Mouse (Mus musculus) liver, embryonic 12.5 days (tissue): ENCODE results near the gene Mob1a. TPM values are rescaled to one million over a fixed set of nuclear protein-coding genes. Genes with fewer than 3 reads are reported as not detected.
A peak's percentile ranks its signal among the peaks of the same experiment; 100 is the strongest.

Source experiments
- ATAC-seq: fragments of 200-750 bp; cut with Nextera tagmentation; 2 replicates; pipeline ENCODE4 v1.8.0; 2017; ENCODE audit warnings: moderate number of reproducible peaks, mild to moderate bottlenecking, moderate library complexity
- H3K27ac ChIP-seq: fragments of 300-500 bp; sonication (generic); 2 replicates; pipeline ENCODE4 v1.5.1; 2016; ENCODE audit warnings: mild to moderate bottlenecking
- H3K27me3 ChIP-seq: fragments of 300-500 bp; sonication (generic); replicated peaks from 2 replicates; pipeline ENCODE4 v1.6.1; 2016; ENCODE audit warnings: mild to moderate bottlenecking, moderate library complexity
- H3K36me3 ChIP-seq: fragments of 300-500 bp; sonication (generic); 2 replicates; pipeline ENCODE4 v1.6.1; 2016; ENCODE audit warnings: mild to moderate bottlenecking, moderate library complexity
- H3K4me1 ChIP-seq: fragments of 300-500 bp; sonication (generic); 2 replicates; pipeline ENCODE4 v1.6.1; 2016
- H3K4me2 ChIP-seq: fragments of 300-500 bp; sonication (generic); 2 replicates; pipeline ENCODE4 v1.6.1; 2016; ENCODE audit warnings: mild to moderate bottlenecking, moderate library complexity
- H3K4me3 ChIP-seq: fragments of 300-500 bp; sonication (generic); 2 replicates; pipeline ENCODE4 v1.5.1; 2016; ENCODE audit warnings: mild to moderate bottlenecking, moderate library complexity
- H3K9ac ChIP-seq: fragments of 300-500 bp; sonication (generic); 2 replicates; pipeline ENCODE4 v1.6.1; 2016; ENCODE audit warnings: mild to moderate bottlenecking, moderate library complexity
- H3K9me3 ChIP-seq: fragments of 300-500 bp; sonication (generic); replicated peaks from 2 replicates; pipeline ENCODE4 v1.6.1; 2016; ENCODE audit warnings: mild to moderate bottlenecking, moderate library complexity
- WGBS: fragments of 180-500 bp; shearing (Covaris S2); methylation state at CpG from one replicate; pipeline ENCODE4 v1.1.7; 2016; ENCODE audit not compliant: insufficient replicate concordance; 5-methylcytosine and 5-hydroxymethylcytosine counted together
- polyA plus RNA-seq: library from polyadenylated mRNA; unstranded; fragments of >200 nt; fragmentation: Nextera tagmentation; extraction: Ambion mirVana; gene quantifications from 2 replicates; pipeline ENCODE4 v1.2.1, GENCODE M21; 2016

Gene Mob1a
- polyA plus RNA-seq, 1 experiment from 2014 or later, result 58.6 TPM

- ATAC-seq, result no peak
Measured at GRCm38 (mm10) chr6:83347916-83348315, 22.1 kb downstream of the Mob1a start.

GRCm38 (mm10) chr6:83348873-83349272 is 23.1 kb downstream of the Mob1a start, which contains the start of gene Bola3:
Gene Bola3, plus strand, starts transcription at chr6:83349147.
- 39% methylated on average over 6 of the region's 6 CpGs for WGBS
- no peak for ATAC-seq
- Histone ChIP-seq H3K27me3 (no peaks in the 10 kb centered on the region), H3K36me3 (peaks cover 54% of the 10 kb centered on the region), H3K4me2 (peak within 1 kb of the TSS; percentile 76), H3K4me1 (peaks cover 48% of the 10 kb centered on the region), H3K9me3 (no peaks in the 10 kb centered on the region), H3K9ac (peak within 1 kb of the TSS; percentile 95), H3K4me3 (peak within 1 kb of the TSS; percentile 83), H3K27ac (peak within 1 kb of the TSS; percentile 98)

More at GRCm38 (mm10) chr6:83347916-83348315, 22.1 kb downstream of the Mob1a start:
- WGBS, result 65% methylated on average over 3 of the region's 3 CpGs
- Histone ChIP-seq H3K36me3 (peaks cover 52% of the 10 kb centered on the region), H3K9me3 (no peaks in the 10 kb centered on the region), H3K4me1 (peaks cover 39% of the 10 kb centered on the region), H3K4me3 (no peak overlapping the region), H3K4me2 (no peak overlapping the region), H3K9ac (no peak overlapping the region), H3K27ac (peak overlapping the region; percentile 78; the same call in 1 of the 2 replicates), H3K27me3 (no peaks in the 10 kb centered on the region)

- ATAC-seq, result peak; percentile 78
- Histone ChIP-seq H3K4me1 (peaks cover 54% of the 10 kb centered on the region), H3K27ac (peak overlapping the region; percentile 98), H3K36me3 (peaks cover 54% of the 10 kb centered on the region), H3K9ac (peak overlapping the region; percentile 95), H3K4me2 (peak overlapping the region; percentile 76), H3K9me3 (no peaks in the 10 kb centered on the region), H3K27me3 (no peaks in the 10 kb centered on the region), H3K4me3 (peak overlapping the region; percentile 83)
- under 1% methylated on average over 50 of the region's 53 CpGs for WGBS
Measured at GRCm38 (mm10) chr6:83349274-83349958, 23.6 kb downstream of the Mob1a start.

GRCm38 (mm10) chr6:83350172-83350571 is 24.4 kb downstream of the Mob1a start:
- Histone ChIP-seq H3K27me3 (no peaks in the 10 kb centered on the region), H3K9me3 (no peaks in the 10 kb centered on the region), H3K9ac (peak overlapping the region; percentile 95), H3K4me2 (peak overlapping the region; percentile 76), H3K4me3 (peak overlapping the region; percentile 83), H3K27ac (peak overlapping the region; percentile 98), H3K4me1 (peaks cover 61% of the 10 kb centered on the region), H3K36me3 (peaks cover 58% of the 10 kb centered on the region)
- WGBS, result 72% methylated on average over 7 of the region's 7 CpGs
- no peak for ATAC-seq

GRCm38 (mm10) chr6:83350851-83351405 is 25.1 kb downstream of the Mob1a start:
- Histone ChIP-seq H3K4me2 (peak overlapping the region; percentile 76), H3K9me3 (no peaks in the 10 kb centered on the region), H3K27me3 (no peaks in the 10 kb centered on the region), H3K36me3 (peaks cover 61% of the 10 kb centered on the region), H3K4me1 (peaks cover 69% of the 10 kb centered on the region), H3K27ac (peak overlapping the region; percentile 98), H3K9ac (peak overlapping the region; percentile 95), H3K4me3 (peak overlapping the region; percentile 83)
- 75% methylated on average over 16 of the region's 16 CpGs for WGBS
- ATAC-seq, result no peak

GRCm38 (mm10) chr6:83351490-83352160 is 25.8 kb downstream of the Mob1a start:
- Histone ChIP-seq H3K4me2 (peak overlapping the region; percentile 76), H3K9me3 (no peaks in the 10 kb centered on the region), H3K27ac (peak overlapping the region; percentile 98), H3K4me1 (peaks cover 74% of the 10 kb centered on the region), H3K27me3 (no peaks in the 10 kb centered on the region), H3K36me3 (peaks cover 67% of the 10 kb centered on the region), H3K9ac (peak overlapping the region; percentile 95), H3K4me3 (peak overlapping the region; percentile 83)
- WGBS, result 16% methylated on average over 7 of the region's 7 CpGs
- peak; percentile 96 for ATAC-seq

- Histone ChIP-seq H3K27me3 (no peaks in the 10 kb centered on the region), H3K4me1 (peaks cover 81% of the 10 kb centered on the region), H3K9ac (peak overlapping the region; percentile 95), H3K4me3 (peak overlapping the region; percentile 83), H3K36me3 (peaks cover 73% of the 10 kb centered on the region), H3K9me3 (no peaks in the 10 kb centered on the region), H3K4me2 (peak overlapping the region; percentile 76), H3K27ac (peak overlapping the region; percentile 98)
- no peak for ATAC-seq
- 88% methylated on average over 24 of the region's 24 CpGs for WGBS
Measured at GRCm38 (mm10) chr6:83352666-83353410, 27.0 kb downstream of the Mob1a start.

GRCm38 (mm10) chr6:83354856-83355781 is 29.3 kb downstream of the Mob1a start:
- 73% methylated on average over 9 of the region's 9 CpGs for WGBS
- no peaks in the 10 kb centered on the region for H3K27me3 ChIP-seq
- H3K27ac ChIP-seq, result peak overlapping the region; percentile 98
- H3K36me3 ChIP-seq, result peaks cover 89% of the 10 kb centered on the region
- ATAC-seq, result no peak
- peaks cover 68% of the 10 kb centered on the region for H3K4me1 ChIP-seq
- 0 out of 2 replicates have a peak overlapping the region, but pooled peaks have one; percentile 4 for H3K4me2 ChIP-seq
- H3K9ac ChIP-seq, result peak overlapping the region; percentile 22; the same call in 1 of the 2 replicates
- no peak overlapping the region for H3K4me3 ChIP-seq
- no peaks in the 10 kb centered on the region for H3K9me3 ChIP-seq

- Histone ChIP-seq H3K4me2 (no peak overlapping the region), H3K9me3 (no peaks in the 10 kb centered on the region), H3K27ac (peak overlapping the region; percentile 59), H3K9ac (peak overlapping the region; percentile 48), H3K27me3 (no peaks in the 10 kb centered on the region), H3K4me3 (no peak overlapping the region), H3K4me1 (peaks cover 65% of the 10 kb centered on the region), H3K36me3 (peaks cover 91% of the 10 kb centered on the region)
- ATAC-seq, result peak; percentile 25; the same call in 1 of the 2 replicates
- WGBS, result 23% methylated on average over 7 of the region's 7 CpGs
Measured at GRCm38 (mm10) chr6:83356569-83357138, 30.8 kb downstream of the Mob1a start.

- 87% methylated on average over 10 of the region's 10 CpGs for WGBS
- no peak for ATAC-seq
- peaks cover 92% of the 10 kb centered on the region for H3K36me3 ChIP-seq
- peak overlapping the region; percentile 5; the same call in 1 of the 2 replicates for H3K27ac ChIP-seq
- no peak overlapping the region for H3K4me3 ChIP-seq
- no peaks in the 10 kb centered on the region for H3K27me3 ChIP-seq
- H3K9me3 ChIP-seq, result no peaks in the 10 kb centered on the region
- no peak overlapping the region for H3K4me2 ChIP-seq
- H3K9ac ChIP-seq, result no peak overlapping the region
- H3K4me1 ChIP-seq, result peaks cover 62% of the 10 kb centered on the region
Measured at GRCm38 (mm10) chr6:83357436-83357835, 31.6 kb downstream of the Mob1a start.
